9 mouse cellular contexts compared by ENCODE assay signal in the genomic region with DNA sequence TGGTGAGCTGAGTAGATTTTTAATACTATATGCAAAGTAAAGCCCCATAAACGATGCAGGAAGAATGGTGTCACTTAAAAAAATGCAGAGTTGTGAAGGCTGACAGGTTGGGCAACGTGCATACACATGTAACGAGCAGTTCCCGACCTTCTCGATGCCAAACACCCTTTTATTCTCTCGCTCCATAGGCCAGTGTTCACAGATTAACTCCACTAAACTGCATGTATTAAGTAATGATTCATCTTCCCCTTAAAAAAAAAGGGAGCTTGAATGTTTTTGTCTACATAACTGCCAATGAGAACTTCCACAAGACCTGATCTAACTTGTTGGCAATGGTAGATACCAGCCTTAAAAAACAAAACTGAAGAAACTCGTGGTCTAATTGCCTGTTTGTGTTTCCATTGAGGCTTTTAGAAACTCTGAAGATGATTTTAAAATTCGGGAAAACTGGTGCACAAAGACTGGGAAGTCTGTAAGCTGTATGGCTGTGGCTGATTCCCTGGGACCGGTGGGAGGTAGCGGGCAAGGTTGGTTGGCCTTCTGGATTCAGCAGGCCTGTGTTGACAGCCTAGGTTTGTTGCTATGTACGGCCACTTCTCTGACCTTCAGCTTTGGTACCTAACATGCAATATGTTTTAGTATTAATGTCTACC. TPM values are rescaled to one million over a fixed set of nuclear protein-coding genes. Genes with fewer than 3 reads are reported as not detected.
DNase-seq lines count a peak whose midpoint lies in the region; ATAC-seq and TF ChIP-seq lines count a peak whose summit lies in the region.
"Had no signal": no experiment of that assay in that cellular context is flagged by ENCODE, and none has a peak within 500 bp of the region (broad histone marks: within the 10 kb centered on the region; RNA-seq: fewer than 3 reads in every experiment).

No protein-coding gene starts in this region.

- H3K4me1 ChIP-seq in forebrain, embryonic 10.5 days: peaks cover 50% of the 10 kb centered on the region
- H3K4me1 ChIP-seq in forebrain, embryonic 11.5 days (replicated peaks; ENCODE audit: control insufficient read depth, insufficient read depth, low read length): peaks cover 4% of the 10 kb centered on the region; the same call in 1 of the 2 replicates
- H3K4me1 ChIP-seq in ES-Bruce4 (ENCODE audit: control insufficient read depth, insufficient read depth, low read length): peaks cover 9% of the 10 kb centered on the region
- H3K4me1 ChIP-seq in heart, embryonic 16.5 days (ENCODE audit: control insufficient read depth, insufficient read depth, low read length): peaks cover 22% of the 10 kb centered on the region
- H3K4me1 ChIP-seq in liver, embryonic 13.5 days (replicated peaks): peaks cover 62% of the 10 kb centered on the region

- TF ChIP-seq EP300 in ES-Bruce4 (IDR thresholded peaks at IDR 0.05; ENCODE audit: insufficient read depth, low read depth, low read length): no peak

- WGBS in forebrain, embryonic 10.5 days: 64% methylated on average over 11 of the region's 11 CpGs
- WGBS in forebrain, embryonic 11.5 days: 46% methylated on average over 11 of the region's 11 CpGs
- WGBS in heart, embryonic 16.5 days: 58% methylated on average over 11 of the region's 11 CpGs
- 58% methylated on average over 11 of the region's 11 CpGs for WGBS in liver, embryonic 13.5 days (ENCODE audit: insufficient replicate concordance)

- H3K27me3 ChIP-seq in forebrain, embryonic 10.5 days (ENCODE audit: poor library complexity, severe bottlenecking): no peaks in the 10 kb centered on the region
- H3K27me3 ChIP-seq in forebrain, embryonic 11.5 days (ENCODE audit: control insufficient read depth, insufficient read depth, low read length): no peaks in the 10 kb centered on the region
- H3K27me3 ChIP-seq in ES-Bruce4 (ENCODE audit: control insufficient read depth, insufficient read depth, low read length, poor library complexity, severe bottlenecking): no peaks in the 10 kb centered on the region
- no peaks in the 10 kb centered on the region for H3K27me3 ChIP-seq in heart, embryonic 16.5 days (ENCODE audit: control insufficient read depth, insufficient read depth, low read length)
- no peaks in the 10 kb centered on the region for H3K27me3 ChIP-seq in liver, embryonic 13.5 days
- H3K27me3 ChIP-seq: embryonic facial prominence, embryonic 12.5 days had no signal

- H3K27ac ChIP-seq in forebrain, embryonic 10.5 days: no peak overlapping the region
- no peak overlapping the region for H3K27ac ChIP-seq in forebrain, embryonic 11.5 days (ENCODE audit: low read depth, low read length)
- H3K27ac ChIP-seq in ES-Bruce4 (ENCODE audit: insufficient read depth, low read length): no peak overlapping the region
- H3K27ac ChIP-seq in heart, embryonic 16.5 days (ENCODE audit: low read length): peak overlapping the region; percentile 97
- H3K27ac ChIP-seq in liver, embryonic 13.5 days: no peak overlapping the region

- H3K4me2 ChIP-seq in forebrain, embryonic 11.5 days (ENCODE audit: low read depth, low read length, severe bottlenecking): no peak overlapping the region
- peak overlapping the region; percentile 82 for H3K4me2 ChIP-seq in heart, embryonic 16.5 days (ENCODE audit: low read depth, low read length)
- peak overlapping the region; percentile 78 for H3K4me2 ChIP-seq in liver, embryonic 13.5 days

- no peak for DNase-seq in forebrain, embryonic 10.5 days (ENCODE audit: extremely low spot score, low spot score)
- DNase-seq in forebrain, embryonic 11.5 days (ENCODE audit: low spot score): no peak
- no peak for DNase-seq in liver, embryonic 13.5 days
- DNase-seq in ovary, adult 18-20 months (ENCODE audit: low spot score): no peak
- no peak for DNase-seq in adrenal gland, postnatal 4 days (ENCODE audit: low spot score in 2 of 2)

- no peak for ATAC-seq in forebrain, embryonic 11.5 days (replicated peaks; ENCODE audit: low FRiP score)
- ATAC-seq in heart, embryonic 16.5 days (replicated peaks; ENCODE audit: extremely low read depth, insufficient read depth, low FRiP score): no peak
- ATAC-seq in liver, embryonic 13.5 days (ENCODE audit: low read depth): no peak
- ATAC-seq in monocyte, adult 5-6 weeks (replicated peaks; ENCODE audit: insufficient number of reproducible peaks, low FRiP score, low TSS enrichment, poor library complexity, severe bottlenecking): no peak

- TF ChIP-seq CTCF in ES-Bruce4 (IDR thresholded peaks at IDR 0.05; ENCODE audit: low read depth, low read length): no peak

- H3K4me3 ChIP-seq in forebrain, embryonic 10.5 days: peak overlapping the region; percentile 87; the same call in 1 of the 2 replicates
- H3K4me3 ChIP-seq in forebrain, embryonic 11.5 days (ENCODE audit: low read depth, low read length): no peak overlapping the region
- H3K4me3 ChIP-seq in ES-Bruce4 (ENCODE audit: low read depth, low read length): no peak overlapping the region
- peak overlapping the region; percentile 77 for H3K4me3 ChIP-seq in heart, embryonic 16.5 days (ENCODE audit: low read length)
- peak overlapping the region; percentile 83 for H3K4me3 ChIP-seq in liver, embryonic 13.5 days (replicated peaks)

- TF ChIP-seq POLR2A in ES-Bruce4 (IDR thresholded peaks at IDR 0.05; ENCODE audit: insufficient read depth, low read length): no peak

- no peaks in the 10 kb centered on the region for H3K9me3 ChIP-seq in forebrain, embryonic 10.5 days
- H3K9me3 ChIP-seq in forebrain, embryonic 11.5 days (ENCODE audit: control insufficient read depth, low read length): no peaks in the 10 kb centered on the region
- no peaks in the 10 kb centered on the region for H3K9me3 ChIP-seq in ES-Bruce4 (replicated peaks; ENCODE audit: control insufficient read depth, insufficient read depth, low read length, poor library complexity, severe bottlenecking)
- no peaks in the 10 kb centered on the region for H3K9me3 ChIP-seq in heart, embryonic 16.5 days (replicated peaks; ENCODE audit: control insufficient read depth, low read length)
- no peaks in the 10 kb centered on the region for H3K9me3 ChIP-seq in liver, embryonic 13.5 days (replicated peaks)
- H3K9me3 ChIP-seq: embryonic facial prominence, embryonic 12.5 days had no signal

- peaks cover 3% of the 10 kb centered on the region; the same call in 1 of the 2 replicates for H3K36me3 ChIP-seq in forebrain, embryonic 10.5 days (replicated peaks)
- H3K36me3 ChIP-seq in forebrain, embryonic 11.5 days (ENCODE audit: control insufficient read depth, insufficient read depth, low read length): no peaks in the 10 kb centered on the region
- no peaks in the 10 kb centered on the region for H3K36me3 ChIP-seq in ES-Bruce4 (ENCODE audit: control insufficient read depth, insufficient read depth, low read length, poor library complexity, severe bottlenecking)
- H3K36me3 ChIP-seq in heart, embryonic 16.5 days (ENCODE audit: control insufficient read depth, insufficient read depth): peaks cover 6% of the 10 kb centered on the region
- H3K36me3 ChIP-seq in liver, embryonic 13.5 days: peaks cover 14% of the 10 kb centered on the region
- H3K36me3 ChIP-seq: embryonic facial prominence, embryonic 12.5 days had no signal

- H3K9ac ChIP-seq in forebrain, embryonic 11.5 days (ENCODE audit: low read length): no peak overlapping the region
- peak overlapping the region; percentile 93 for H3K9ac ChIP-seq in ES-Bruce4 (ENCODE audit: low read depth, poor library complexity, severe bottlenecking)
- peak overlapping the region; percentile 95 for H3K9ac ChIP-seq in heart, embryonic 16.5 days (ENCODE audit: low read length)
- peak overlapping the region; percentile 87 for H3K9ac ChIP-seq in liver, embryonic 13.5 days

RNA-seq across cellular contexts. Expression of gene Zbtb38, which starts 32.0 kb away (rescaled TPM):
- 9.0 and 9.4 TPM in 2 replicates for polyA plus RNA-seq in forebrain, embryonic 10.5 days (2016; fragmentation: Nextera tagmentation; extraction: Ambion mirVana)
- polyA plus RNA-seq in forebrain, embryonic 11.5 days (2014; fragmentation: Nextera tagmentation; extraction: Ambion mirVana): 10.5 and 11.1 TPM in 2 replicates
- polyA plus RNA-seq in ES-Bruce4 (2011; ENCODE audit: insufficient read depth, insufficient read length, low read depth, missing spikeins): 23.8 and 28.1 TPM in 2 replicates
- polyA plus RNA-seq in heart, embryonic 16.5 days (2015; fragmentation: Nextera tagmentation; extraction: Ambion mirVana): 28.3 and 29.6 TPM in 2 replicates
- 5.8 and 7.2 TPM in 2 replicates for polyA plus RNA-seq in liver, embryonic 13.5 days (2015; fragmentation: Nextera tagmentation; extraction: Ambion mirVana)
- 25.0 to 52.6 TPM (median 30.4 TPM) in 3 replicates for total RNA-seq in monocyte, adult 5-6 weeks (2017)
- total RNA-seq in adrenal gland, postnatal 4 days (2021): 10 to 100 TPM; 42.8 to 43.1 TPM

Comparison
In these comparisons a context has a peak if more than half of its experiments do, and no peak if none do; other contexts are left out.
1. H3K4me3 ChIP-seq: peak in forebrain, embryonic 10.5 days (single experiment), heart, embryonic 16.5 days (single experiment) and liver, embryonic 13.5 days (single experiment); none in forebrain, embryonic 11.5 days (single experiment) and ES-Bruce4 (single experiment).